ENCODE assay signal across 18 mouse cellular contexts in the genomic region with DNA sequence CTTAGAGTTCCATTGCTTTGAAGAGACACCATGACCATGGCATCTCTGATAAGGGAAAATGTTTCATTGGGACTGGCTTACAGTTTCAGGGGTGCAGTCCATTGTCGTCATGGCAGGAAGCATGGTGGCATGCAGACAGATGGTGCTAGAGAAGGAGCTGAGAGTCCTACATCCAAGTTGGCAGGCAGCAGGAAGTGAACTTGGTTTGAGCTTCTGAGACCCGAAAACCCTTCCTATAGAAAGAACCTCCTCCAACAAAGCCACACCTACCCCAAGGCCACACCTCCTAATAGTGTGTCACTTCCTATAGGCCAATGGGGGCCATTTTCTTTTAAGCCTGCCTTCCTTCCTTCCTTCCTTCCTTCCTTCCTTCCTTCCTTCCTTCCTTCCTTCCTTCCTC.
"Had no signal": no experiment of that assay in that cellular context is flagged by ENCODE, and none has a peak within 500 bp of the region (broad histone marks: within the 10 kb centered on the region; RNA-seq: fewer than 3 reads in every experiment).

No protein-coding gene starts in this region.

- H3K4me3 ChIP-seq: midbrain, embryonic 10.5 days; midbrain, embryonic 13.5 days; myocyte; neural tube, embryonic 13.5 days; neural tube, embryonic 15.5 days; stomach, embryonic 15.5 days had no signal

- ATAC-seq: midbrain, embryonic 13.5 days; midbrain, embryonic 16.5 days had no signal

- H3K27ac ChIP-seq: liver, embryonic 14.5 days; midbrain, embryonic 10.5 days; midbrain, embryonic 13.5 days; neural tube, embryonic 13.5 days; neural tube, embryonic 15.5 days had no signal

- DNase-seq: lung, embryonic 14.5 days; lung, postnatal 10 days; lung, postnatal 4 days; retina, postnatal 1 day; right cerebral cortex, adult 18-20 months; right cerebral cortex, postnatal 25 days; right cerebral cortex, postnatal 4 days; spleen, adult 18-20 months; thymus, postnatal 25 days; thymus, postnatal 4 days had no signal

- H3K9ac ChIP-seq: liver, embryonic 14.5 days; lung, embryonic 14.5 days; midbrain, embryonic 13.5 days; neural tube, embryonic 13.5 days; neural tube, embryonic 15.5 days; stomach, embryonic 15.5 days had no signal

- H3K36me3 ChIP-seq: midbrain, embryonic 10.5 days; midbrain, embryonic 13.5 days; neural tube, embryonic 13.5 days; neural tube, embryonic 15.5 days; stomach, embryonic 15.5 days had no signal

- H3K27me3 ChIP-seq: neural tube, embryonic 13.5 days; neural tube, embryonic 15.5 days; stomach, embryonic 15.5 days had no signal

- H3K9me3 ChIP-seq: midbrain, embryonic 10.5 days; midbrain, embryonic 13.5 days; neural tube, embryonic 13.5 days; neural tube, embryonic 15.5 days; stomach, embryonic 15.5 days had no signal
